Mouse (Mus musculus): Measurements from ENCODE around the gene Gm11563.

GRCm38 (mm10) chr11:99630890-99631289, 27.9 kb downstream of the Gm11563 start:
- TF ChIP-seq CTCF (IDR thresholded peaks at IDR 0.05; ENCODE audit: low read depth), result no peak
- TF ChIP-seq EP300 (optimal IDR thresholded peaks at IDR 0.05), result no peak
